ENCODE assay signal across 43 mouse cellular contexts in genomic region chr11:103804804-103805203, GRCm38 (mm10). TPM values are rescaled to one million over a fixed set of nuclear protein-coding genes. Genes with fewer than 3 reads are reported as not detected.
"Had no signal": no experiment of that assay in that cellular context is flagged by ENCODE, and none has a peak within 500 bp of the region (broad histone marks: within the 10 kb centered on the region; RNA-seq: fewer than 3 reads in every experiment).

No protein-coding gene starts in this region.

- ATAC-seq: hindbrain, embryonic 16.5 days; inflammation-experienced regulatory T-cells, adult 6 months; intestine, embryonic 15.5 days; intestine, embryonic 16.5 days; intestine, postnatal 0 days had no signal

- H3K9ac ChIP-seq: heart, embryonic 12.5 days; heart, embryonic 13.5 days; heart, embryonic 15.5 days; hindbrain, embryonic 12.5 days; hindbrain, embryonic 13.5 days; hindbrain, embryonic 14.5 days; hindbrain, embryonic 15.5 days; intestine, embryonic 15.5 days; kidney, embryonic 15.5 days had no signal

- H3K4me3 ChIP-seq: heart, embryonic 10.5 days; heart, embryonic 12.5 days; heart, embryonic 13.5 days; heart, embryonic 15.5 days; hindbrain, embryonic 10.5 days; hindbrain, embryonic 12.5 days; hindbrain, embryonic 13.5 days; hindbrain, embryonic 15.5 days; intestine, embryonic 15.5 days; kidney, embryonic 15.5 days; layer of hippocampus, adult 2 months; left cerebral cortex, adult 2 months had no signal

- H3K27me3 ChIP-seq: hindbrain, embryonic 13.5 days; hindbrain, embryonic 15.5 days had no signal

- H3K36me3 ChIP-seq: heart, embryonic 10.5 days; heart, embryonic 12.5 days; heart, embryonic 13.5 days; heart, embryonic 15.5 days; hindbrain, embryonic 12.5 days; hindbrain, embryonic 13.5 days; hindbrain, embryonic 15.5 days; intestine, embryonic 15.5 days; kidney, embryonic 15.5 days had no signal

- DNase-seq: heart, postnatal 10 days; heart, postnatal 14 days; heart, postnatal 36 days; heart, postnatal 4 days; kidney, adult 11 months; kidney, adult 18-20 months; kidney, adult 2 months; kidney, adult 8-10 months; kidney, adult 9 months; kidney, postnatal 10 days; kidney, postnatal 14 days; kidney, postnatal 25 days; kidney, postnatal 36 days; kidney, postnatal 4 days; layer of hippocampus, adult 9-11 months; layer of hippocampus, postnatal 36 days had no signal

- H3K9me3 ChIP-seq: heart, embryonic 10.5 days; heart, embryonic 15.5 days; hindbrain, embryonic 13.5 days; hindbrain, embryonic 15.5 days; kidney, embryonic 15.5 days had no signal

- H3K27ac ChIP-seq: heart, embryonic 10.5 days; heart, embryonic 13.5 days; heart, embryonic 15.5 days; hindbrain, embryonic 12.5 days; hindbrain, embryonic 13.5 days; hindbrain, embryonic 14.5 days; hindbrain, embryonic 15.5 days; intestine, embryonic 15.5 days; kidney, embryonic 15.5 days; kidney, postnatal 0 days; layer of hippocampus, adult 2 months; left cerebral cortex, adult 2 months had no signal

- H3K4me2 ChIP-seq: heart, embryonic 11.5 days; heart, embryonic 12.5 days; heart, embryonic 13.5 days; heart, embryonic 15.5 days; hindbrain, embryonic 12.5 days; hindbrain, embryonic 13.5 days; hindbrain, embryonic 14.5 days; hindbrain, embryonic 15.5 days; intestine, embryonic 15.5 days; kidney, embryonic 15.5 days had no signal

RNA-seq across cellular contexts. Expression of gene Wnt3, which starts 30.9 kb away (rescaled TPM):
- total RNA-seq: heart, postnatal 10 days; heart, postnatal 14 days; heart, postnatal 25 days; heart, postnatal 36 days; heart, postnatal 4 days; hematopoietic stem cell, adult 5-6 weeks had no signal
- polyA plus RNA-seq: heart, embryonic 13.5 days; heart, embryonic 14.5 days; heart, embryonic 16.5 days; heart, postnatal 0 days; kidney, adult 2 months; kidney, embryonic 14.5 days; kidney, embryonic 16.5 days had no signal

RNA-seq across cellular contexts. Expression of gene Wnt9b, which starts 55.2 kb away (rescaled TPM):
- total RNA-seq: hematopoietic stem cell, adult 5-6 weeks had no signal
- polyA plus RNA-seq: inflammation-experienced regulatory T-cells, adult 6 months; intestine, embryonic 14.5 days had no signal
